Mouse (Mus musculus): ENCODE measurements at regions not wholly inside any gene's neighbourhood (a gene's known extent, or its start where the extent isn't known, plus 50 kb on each side); places are given as distances from the start of the nearest gene placed in this dataset.
A peak's percentile ranks its signal among the peaks of the same experiment; 100 is the strongest.

DNA sequence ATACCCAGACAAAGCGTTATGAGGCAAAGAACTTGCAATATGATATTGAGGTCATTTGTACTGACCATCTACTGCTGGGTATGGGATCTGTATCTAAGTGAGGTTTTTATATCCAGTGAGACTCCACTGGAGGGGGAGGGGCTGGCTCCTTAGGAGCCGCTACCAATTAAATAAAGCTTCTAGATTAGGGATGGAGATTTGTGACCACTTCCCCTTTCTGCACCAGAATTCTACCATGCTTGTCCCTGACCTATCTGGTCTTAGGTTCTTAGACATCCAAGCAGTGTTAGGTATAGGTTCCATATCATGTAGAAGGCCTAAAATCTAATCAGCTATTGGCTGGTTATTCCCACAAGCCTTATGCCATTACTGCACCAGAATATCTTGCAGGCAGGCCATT is 67.9 kb upstream of the Adarb2 start:
- TF ChIP-seq ZNF384 (IDR thresholded peaks at IDR 0.05; ENCODE audit: low read depth, low read length) (no peak), GATA1 (IDR thresholded peaks at IDR 0.05; ENCODE audit: low read depth, low read length) (peak; percentile 76), ZC3H11A (IDR thresholded peaks at IDR 0.05; ENCODE audit: low read depth, low read length) (no peak), MAFK (IDR thresholded peaks at IDR 0.05; ENCODE audit: borderline replicate concordance, low read depth, low read length) (no peak), CTCF (IDR thresholded peaks at IDR 0.05 in 2 of 3, conservative IDR thresholded peaks at IDR 0.05 in 1 of 3; ENCODE audit: control insufficient read depth in 1 of 3, insufficient read depth in 1 of 3, low read depth in 2 of 3, low read length in 3 of 3, poor library complexity in 1 of 3, severe bottlenecking in 1 of 3) (no peak), NELFE (IDR thresholded peaks at IDR 0.05; ENCODE audit: low read depth, low read length) (no peak), MYC (IDR thresholded peaks at IDR 0.05; ENCODE audit: low read depth, low read length) (no peak), POLR2A (IDR thresholded peaks at IDR 0.05; ENCODE audit: control insufficient read depth in 1 of 2, insufficient read depth in 1 of 2, low read depth in 1 of 2, low read length in 2 of 2, poor library complexity in 1 of 2) (no peak), MAX (IDR thresholded peaks at IDR 0.05; ENCODE audit: low read length) (no peak), CHD2 (IDR thresholded peaks at IDR 0.05; ENCODE audit: low read length) (no peak)

Data from MEL (cell line).